Mouse (Mus musculus): ENCODE results near the gene Secisbp2. TPM values are rescaled to one million over a fixed set of nuclear protein-coding genes. Genes with fewer than 3 reads are reported as not detected.

Gene Secisbp2
- 30.2 and 30.6 TPM in 2 replicates for polyA plus RNA-seq (2014; fragmentation: Nextera tagmentation; extraction: Ambion mirVana)

GRCm38 (mm10) chr13:51651408-51652064 lies at the start of gene Secisbp2:
Gene Secisbp2 (plus strand): TSS chr13:51651697.
- H3K9me3 ChIP-seq (ENCODE audit: control insufficient read depth, low read length), result no peaks in the 10 kb centered on the region
- DNase-seq (ENCODE audit: low spot score) (peak; percentile 95), ATAC-seq (replicated peaks; ENCODE audit: low FRiP score, low TSS enrichment, low read depth) (peak; percentile 94)
- H3K27me3 ChIP-seq (replicated peaks; ENCODE audit: control insufficient read depth, insufficient read depth, low read length), result no peaks in the 10 kb centered on the region
- peak within 1 kb of the TSS; percentile 79 for H3K9ac ChIP-seq (ENCODE audit: low read length)
- peak within 1 kb of the TSS; percentile 82 for H3K27ac ChIP-seq (ENCODE audit: low read depth)
- H3K36me3 ChIP-seq (ENCODE audit: control insufficient read depth, insufficient read depth, low read length), result peaks cover 43% of the 10 kb centered on the region
- peaks cover 12% of the 10 kb centered on the region for H3K4me1 ChIP-seq (replicated peaks; ENCODE audit: control insufficient read depth, insufficient read depth, low read length)
- under 1% methylated on average over 69 of the region's 69 CpGs for WGBS
- H3K4me3 ChIP-seq (ENCODE audit: low read depth, low read length), result peak within 1 kb of the TSS; percentile 67
- H3K4me2 ChIP-seq (ENCODE audit: low read length), result peak within 1 kb of the TSS; percentile 81

- 56% methylated on average over 8 of the region's 8 CpGs for WGBS
- H3K27me3 ChIP-seq (replicated peaks; ENCODE audit: control insufficient read depth, insufficient read depth, low read length), result no peaks in the 10 kb centered on the region
- H3K4me2 ChIP-seq (ENCODE audit: low read length), result peak overlapping the region; percentile 45
- H3K9me3 ChIP-seq (ENCODE audit: control insufficient read depth, low read length), result no peaks in the 10 kb centered on the region
- no peak for DNase-seq (ENCODE audit: low spot score)
- no peak overlapping the region for H3K9ac ChIP-seq (ENCODE audit: low read length)
- H3K27ac ChIP-seq (ENCODE audit: low read depth), result peak overlapping the region; percentile 16; the same call in 1 of the 2 replicates
- 0 out of 2 replicates have a peak, but pooled peaks have one; percentile 55 for ATAC-seq (replicated peaks; ENCODE audit: low FRiP score, low TSS enrichment, low read depth)
- H3K36me3 ChIP-seq (ENCODE audit: control insufficient read depth, insufficient read depth, low read length), result no peaks in the 10 kb centered on the region
- H3K4me1 ChIP-seq (replicated peaks; ENCODE audit: control insufficient read depth, insufficient read depth, low read length), result no peaks in the 10 kb centered on the region; the same call in 1 of the 2 replicates
- 0 out of 2 replicates have a peak overlapping the region, but pooled peaks have one; percentile 2 for H3K4me3 ChIP-seq (ENCODE audit: low read depth, low read length)
Observed at GRCm38 (mm10) chr13:51602764-51603163, 48.7 kb upstream of the Secisbp2 start.

- H3K9me3 ChIP-seq (ENCODE audit: control insufficient read depth, low read length), result no peaks in the 10 kb centered on the region
- H3K27ac ChIP-seq (ENCODE audit: low read depth), result peak overlapping the region; percentile 16; the same call in 1 of the 2 replicates
- no peaks in the 10 kb centered on the region; the same call in 1 of the 2 replicates for H3K4me1 ChIP-seq (replicated peaks; ENCODE audit: control insufficient read depth, insufficient read depth, low read length)
- peak overlapping the region; percentile 45 for H3K4me2 ChIP-seq (ENCODE audit: low read length)
- ATAC-seq (replicated peaks; ENCODE audit: low FRiP score, low TSS enrichment, low read depth), result peak; percentile 70
- WGBS, result 15% methylated on average over 16 of the region's 16 CpGs
- peak overlapping the region; percentile 6; the same call in 1 of the 2 replicates for H3K4me3 ChIP-seq (ENCODE audit: low read depth, low read length)
- DNase-seq (ENCODE audit: low spot score), result peak; percentile 77
- H3K9ac ChIP-seq (ENCODE audit: low read length), result 0 out of 2 replicates have a peak overlapping the region, but pooled peaks have one; percentile 23
- no peaks in the 10 kb centered on the region for H3K36me3 ChIP-seq (ENCODE audit: control insufficient read depth, insufficient read depth, low read length)
- H3K27me3 ChIP-seq (replicated peaks; ENCODE audit: control insufficient read depth, insufficient read depth, low read length), result no peaks in the 10 kb centered on the region
Observed at GRCm38 (mm10) chr13:51603221-51603893, 48.1 kb upstream of the Secisbp2 start.

- H3K9ac ChIP-seq (ENCODE audit: low read length), result no peak overlapping the region
- H3K4me2 ChIP-seq (ENCODE audit: low read length), result peak overlapping the region; percentile 45; the same call in 1 of the 2 replicates
- H3K9me3 ChIP-seq (ENCODE audit: control insufficient read depth, low read length), result no peaks in the 10 kb centered on the region
- no peak overlapping the region for H3K27ac ChIP-seq (ENCODE audit: low read depth)
- WGBS, result 46% methylated on average over 4 of the region's 4 CpGs
- DNase-seq (ENCODE audit: low spot score) (no peak), ATAC-seq (replicated peaks; ENCODE audit: low FRiP score, low TSS enrichment, low read depth) (no peak)
- no peaks in the 10 kb centered on the region for H3K27me3 ChIP-seq (replicated peaks; ENCODE audit: control insufficient read depth, insufficient read depth, low read length)
- H3K4me3 ChIP-seq (ENCODE audit: low read depth, low read length), result no peak overlapping the region
- no peaks in the 10 kb centered on the region for H3K36me3 ChIP-seq (ENCODE audit: control insufficient read depth, insufficient read depth, low read length)
- no peaks in the 10 kb centered on the region; the same call in 1 of the 2 replicates for H3K4me1 ChIP-seq (replicated peaks; ENCODE audit: control insufficient read depth, insufficient read depth, low read length)
Observed at GRCm38 (mm10) chr13:51603894-51604244, 47.6 kb upstream of the Secisbp2 start.

- Histone ChIP-seq H3K9me3 (ENCODE audit: control insufficient read depth, low read length) (no peaks in the 10 kb centered on the region), H3K27me3 (replicated peaks; ENCODE audit: control insufficient read depth, insufficient read depth, low read length) (no peaks in the 10 kb centered on the region), H3K36me3 (ENCODE audit: control insufficient read depth, insufficient read depth, low read length) (no peaks in the 10 kb centered on the region), H3K27ac (ENCODE audit: low read depth) (no peak overlapping the region), H3K4me3 (ENCODE audit: low read depth, low read length) (no peak overlapping the region), H3K9ac (ENCODE audit: low read length) (no peak overlapping the region), H3K4me1 (replicated peaks; ENCODE audit: control insufficient read depth, insufficient read depth, low read length) (no peaks in the 10 kb centered on the region), H3K4me2 (ENCODE audit: low read length) (no peak overlapping the region)
- ATAC-seq (replicated peaks; ENCODE audit: low FRiP score, low TSS enrichment, low read depth) (no peak), DNase-seq (ENCODE audit: low spot score) (no peak)
- WGBS, result 96% methylated on average over 7 of the region's 7 CpGs
Observed at GRCm38 (mm10) chr13:51609231-51609630, 42.3 kb upstream of the Secisbp2 start.

- no peaks in the 10 kb centered on the region for H3K36me3 ChIP-seq (ENCODE audit: control insufficient read depth, insufficient read depth, low read length)
- no peak overlapping the region for H3K9ac ChIP-seq (ENCODE audit: low read length)
- H3K27me3 ChIP-seq (replicated peaks; ENCODE audit: control insufficient read depth, insufficient read depth, low read length), result no peaks in the 10 kb centered on the region
- DNase-seq (ENCODE audit: low spot score), result no peak
- ATAC-seq (replicated peaks; ENCODE audit: low FRiP score, low TSS enrichment, low read depth), result no peak
- WGBS, result 19% methylated on average over 9 of the region's 9 CpGs
- no peaks in the 10 kb centered on the region for H3K9me3 ChIP-seq (ENCODE audit: control insufficient read depth, low read length)
- H3K4me3 ChIP-seq (ENCODE audit: low read depth, low read length), result no peak overlapping the region
- H3K4me1 ChIP-seq (replicated peaks; ENCODE audit: control insufficient read depth, insufficient read depth, low read length), result no peaks in the 10 kb centered on the region
- H3K4me2 ChIP-seq (ENCODE audit: low read length), result no peak overlapping the region
- no peak overlapping the region for H3K27ac ChIP-seq (ENCODE audit: low read depth)
Observed at GRCm38 (mm10) chr13:51611060-51611459, 40.4 kb upstream of the Secisbp2 start.

- Histone ChIP-seq H3K4me2 (ENCODE audit: low read length) (no peak overlapping the region), H3K27ac (ENCODE audit: low read depth) (no peak overlapping the region), H3K36me3 (ENCODE audit: control insufficient read depth, insufficient read depth, low read length) (no peaks in the 10 kb centered on the region), H3K4me3 (ENCODE audit: low read depth, low read length) (no peak overlapping the region), H3K4me1 (replicated peaks; ENCODE audit: control insufficient read depth, insufficient read depth, low read length) (no peaks in the 10 kb centered on the region), H3K9me3 (ENCODE audit: control insufficient read depth, low read length) (no peaks in the 10 kb centered on the region), H3K27me3 (replicated peaks; ENCODE audit: control insufficient read depth, insufficient read depth, low read length) (no peaks in the 10 kb centered on the region), H3K9ac (ENCODE audit: low read length) (no peak overlapping the region)
- DNase-seq (ENCODE audit: low spot score) (no peak), ATAC-seq (replicated peaks; ENCODE audit: low FRiP score, low TSS enrichment, low read depth) (no peak)
- WGBS, result 54% methylated on average over 5 of the region's 5 CpGs
Observed at GRCm38 (mm10) chr13:51611500-51611899, 40.0 kb upstream of the Secisbp2 start.

GRCm38 (mm10) chr13:51615815-51616214 lies 35.7 kb upstream of the Secisbp2 start:
- no peak for ATAC-seq (replicated peaks; ENCODE audit: low FRiP score, low TSS enrichment, low read depth)

More at GRCm38 (mm10) chr13:51615815-51616214, 35.7 kb upstream of the Secisbp2 start:
- Histone ChIP-seq H3K4me2 (ENCODE audit: low read length) (no peak overlapping the region), H3K36me3 (ENCODE audit: control insufficient read depth, insufficient read depth, low read length) (no peaks in the 10 kb centered on the region), H3K9ac (ENCODE audit: low read length) (no peak overlapping the region), H3K4me1 (replicated peaks; ENCODE audit: control insufficient read depth, insufficient read depth, low read length) (no peaks in the 10 kb centered on the region), H3K27me3 (replicated peaks; ENCODE audit: control insufficient read depth, insufficient read depth, low read length) (no peaks in the 10 kb centered on the region), H3K27ac (ENCODE audit: low read depth) (no peak overlapping the region), H3K4me3 (ENCODE audit: low read depth, low read length) (no peak overlapping the region), H3K9me3 (ENCODE audit: control insufficient read depth, low read length) (no peaks in the 10 kb centered on the region)
- 63% methylated on average over 10 of the region's 10 CpGs for WGBS
- DNase-seq (ENCODE audit: low spot score), result no peak
